Mouse (Mus musculus): ENCODE data around the gene Wdr82.
A peak's percentile ranks its signal among the peaks of the same experiment; 100 is the strongest.

The Wdr82 gene

GRCm38 (mm10) chr9:106199535-106200272 is 29.0 kb downstream of the Wdr82 start, which contains the start of gene Ppm1m:
Gene Ppm1m, minus strand, starts transcription at chr9:106199746.
- no peak for DNase-seq

GRCm38 (mm10) chr9:106201895-106202294 is 31.2 kb downstream of the Wdr82 start:
- DNase-seq, result no peak

- peak; percentile 93 for DNase-seq
These were observed 32.3 kb downstream of the Wdr82 start, which contains the start of gene Twf2 for GRCm38 (mm10) chr9:106202819-106203636. Gene Twf2, plus strand, starts transcription at chr9:106203108.

DNA sequence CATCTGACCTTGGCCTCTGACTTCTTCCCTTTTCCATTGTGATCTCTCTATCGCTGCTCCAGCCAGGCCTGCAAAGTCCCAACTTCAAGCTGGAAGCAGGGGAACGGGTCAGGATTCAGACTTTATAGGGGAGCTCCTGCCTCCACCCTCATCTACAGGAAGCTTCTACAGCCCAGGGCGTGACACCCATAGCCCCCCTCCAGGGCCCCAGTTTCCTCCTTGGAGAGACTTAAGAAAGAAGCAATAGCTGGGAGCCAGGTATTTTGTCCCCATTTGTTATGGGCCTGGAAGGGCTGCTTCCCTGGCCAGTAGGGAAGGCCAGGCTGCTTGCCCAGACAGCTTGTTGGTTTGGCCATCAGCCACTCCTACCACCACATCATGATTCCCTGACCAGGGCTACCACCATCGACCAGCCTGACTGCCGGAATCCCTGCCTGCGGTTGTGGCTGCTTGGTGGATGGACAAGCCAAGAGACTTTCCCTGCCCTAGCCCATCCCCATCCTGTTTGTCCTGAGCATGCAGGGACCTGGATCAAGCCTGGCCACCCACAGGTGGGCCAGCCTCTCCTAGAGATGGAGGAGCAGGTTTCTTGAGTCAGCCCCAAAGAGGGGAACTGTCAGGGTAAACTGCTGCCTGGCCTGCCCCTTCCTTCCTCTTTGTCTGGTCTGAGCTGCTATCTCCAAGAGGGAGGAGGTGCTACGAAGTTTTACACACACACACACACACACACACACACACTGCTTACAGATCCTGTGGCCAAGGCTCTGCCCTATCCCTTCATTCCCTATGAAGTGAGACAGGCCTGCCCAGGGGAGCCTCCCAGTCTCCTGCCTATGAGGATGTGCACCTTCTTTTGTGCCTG is 33.5 kb downstream of the Wdr82 start:
- no peak for DNase-seq

DNA sequence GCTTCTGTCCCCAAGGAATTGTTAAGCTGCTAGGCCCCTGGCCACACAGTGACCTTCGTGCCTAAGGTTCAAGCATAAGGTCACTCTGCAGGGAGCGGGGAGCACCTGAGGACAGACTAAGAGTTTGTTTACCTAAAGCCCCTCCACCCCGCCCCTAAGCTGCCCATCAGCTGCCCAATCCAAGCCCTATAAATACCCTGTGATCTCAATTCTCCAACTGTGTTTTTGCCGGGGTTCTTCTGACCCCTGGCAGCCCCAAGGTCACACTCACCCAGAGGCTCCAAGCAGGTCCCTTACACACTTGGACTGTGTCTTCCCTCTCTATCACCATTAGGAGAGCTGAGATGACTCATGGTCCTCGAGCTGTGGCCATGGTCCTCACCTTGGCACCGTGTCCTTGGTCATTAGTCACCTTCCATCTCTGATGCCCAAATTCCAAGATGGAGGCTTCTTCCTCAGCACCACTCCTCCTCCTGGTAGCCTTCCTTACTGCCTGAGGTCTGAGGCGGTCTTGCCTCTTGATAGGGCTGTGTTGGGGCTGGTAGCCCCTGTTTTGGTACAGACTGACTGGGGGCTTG is 35.1 kb downstream of the Wdr82 start:
- no peak for DNase-seq

DNA sequence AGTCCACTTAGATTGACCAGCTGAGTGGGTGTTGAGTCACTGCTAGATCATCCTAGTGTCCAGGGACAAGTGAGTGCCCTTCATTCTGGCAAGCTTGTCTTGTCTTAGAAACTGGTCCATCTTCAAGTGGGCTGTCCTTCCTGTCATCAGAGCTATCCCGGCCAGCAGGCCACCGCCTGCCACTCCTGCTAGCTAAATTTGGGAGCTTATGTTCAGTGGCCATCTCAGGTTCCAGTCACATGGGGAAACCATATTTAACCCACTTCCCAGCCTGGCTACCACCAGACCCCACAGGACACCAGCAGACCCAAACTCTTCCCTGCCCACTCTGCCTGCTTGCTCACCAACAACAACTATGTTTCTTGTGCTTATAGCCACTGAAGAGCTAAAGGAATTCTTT is 35.8 kb downstream of the Wdr82 start:
- DNase-seq, result no peak

DNA sequence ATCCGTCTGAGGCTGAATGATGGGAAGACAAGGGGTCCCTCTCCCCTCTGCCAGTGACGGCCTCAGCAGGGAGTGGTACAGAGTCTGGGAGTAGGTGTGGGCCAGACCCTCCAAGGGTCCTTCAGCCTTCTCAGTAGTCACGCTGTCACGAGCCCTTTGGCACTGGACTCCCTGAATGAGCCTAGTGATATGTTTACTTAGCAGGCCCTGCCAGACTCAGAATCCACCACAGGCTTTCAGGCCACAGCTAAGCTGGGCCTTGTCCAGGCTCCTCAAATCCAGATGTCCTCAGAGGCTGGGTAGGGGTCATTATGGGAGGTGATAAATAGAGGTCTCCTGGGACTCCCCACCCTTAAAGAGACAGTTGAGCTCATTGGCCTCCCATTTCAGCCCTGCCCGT is 37.5 kb downstream of the Wdr82 start:
- DNase-seq, result no peak

GRCm38 (mm10) chr9:106209954-106210353 is 39.2 kb downstream of the Wdr82 start:
- DNase-seq, result no peak

GRCm38 (mm10) chr9:106210853-106211609 is 40.3 kb downstream of the Wdr82 start:
- no peak for DNase-seq

DNA sequence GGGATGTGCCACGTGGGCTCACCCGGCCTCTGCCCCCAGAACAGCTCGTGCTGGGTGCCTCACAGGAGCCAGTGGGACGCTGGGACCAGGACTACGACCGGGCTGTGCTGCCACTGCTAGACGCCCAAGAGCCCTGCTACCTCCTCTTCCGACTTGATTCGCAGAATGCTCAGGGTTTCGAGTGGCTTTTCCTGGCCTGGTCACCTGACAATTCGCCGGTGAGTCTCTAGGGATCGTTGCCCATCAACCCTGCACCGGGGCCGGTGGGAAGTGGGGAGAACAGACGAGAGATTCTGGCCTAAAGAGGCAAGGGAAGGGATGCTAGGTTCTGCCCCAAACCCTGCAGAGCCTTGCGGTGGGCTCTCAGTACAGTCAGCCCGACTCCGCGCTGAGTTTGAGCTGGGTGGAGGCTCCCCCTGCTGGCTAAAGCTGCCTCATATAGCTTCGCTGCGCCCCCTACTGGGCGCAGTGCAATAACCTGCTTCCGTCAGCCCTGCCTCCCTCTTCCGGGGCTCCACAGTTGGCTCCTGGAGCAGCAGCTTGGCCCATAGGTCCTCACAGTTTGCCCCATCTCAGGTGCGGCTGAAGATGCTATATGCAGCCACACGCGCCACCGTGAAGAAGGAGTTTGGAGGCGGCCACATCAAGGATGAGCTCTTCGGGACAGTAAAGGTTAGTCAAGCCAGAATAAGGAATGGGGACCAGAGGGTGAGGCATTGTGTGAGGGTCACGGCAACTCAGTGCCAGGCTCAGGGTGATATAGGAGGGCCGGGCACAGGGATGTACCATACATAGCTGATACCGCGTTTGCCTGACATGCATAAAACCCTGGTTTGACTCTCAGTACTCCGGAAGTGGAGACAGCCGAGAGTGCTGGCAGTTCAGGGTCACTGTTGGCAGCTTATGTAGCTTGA is 41.2 kb downstream of the Wdr82 start:
- DNase-seq, result peak; percentile 77

DNA sequence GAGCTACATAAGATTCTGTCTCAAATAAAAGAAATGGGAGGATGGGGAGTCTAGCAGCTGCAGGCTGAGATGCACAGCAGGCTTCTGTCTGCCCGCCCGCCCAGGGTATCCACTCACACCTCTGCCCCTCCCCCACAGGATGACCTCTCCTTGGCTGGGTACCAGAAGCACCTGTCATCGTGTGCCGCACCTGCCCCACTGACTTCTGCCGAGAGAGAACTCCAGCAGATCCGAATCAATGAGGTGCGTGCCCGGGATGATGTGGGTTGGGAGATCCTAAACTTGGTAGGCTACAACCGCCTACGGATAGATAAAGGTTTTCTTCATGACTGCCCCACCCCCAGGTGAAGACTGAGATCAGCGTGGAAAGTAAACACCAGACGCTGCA is 41.9 kb downstream of the Wdr82 start:
- DNase-seq, result no peak

- no peak for DNase-seq
These were observed 44.8 kb downstream of the Wdr82 start for GRCm38 (mm10) chr9:106215341-106216125.

DNA sequence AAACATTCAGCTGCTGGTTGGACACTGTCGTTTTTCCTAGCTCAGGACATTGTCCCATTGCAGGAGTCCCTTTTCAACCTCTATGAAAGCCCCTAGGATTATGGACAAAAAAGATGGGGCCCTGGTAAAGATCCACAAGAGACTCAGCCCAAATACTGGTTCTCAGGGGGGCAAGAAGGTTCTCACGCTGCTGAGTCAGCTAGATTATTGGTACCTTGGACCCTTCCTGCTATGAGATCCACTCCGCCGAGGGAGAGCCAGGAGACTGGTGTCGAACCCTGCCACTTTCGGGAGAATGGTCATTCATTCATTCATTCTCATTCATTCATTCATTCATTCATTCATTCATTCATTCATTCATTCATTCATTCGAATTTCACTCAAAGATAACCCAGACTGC is 46.2 kb downstream of the Wdr82 start:
- DNase-seq, result no peak

- DNase-seq, result no peak
These were observed 50.3 kb downstream of the Wdr82 start for GRCm38 (mm10) chr9:106220894-106221523.

DNA sequence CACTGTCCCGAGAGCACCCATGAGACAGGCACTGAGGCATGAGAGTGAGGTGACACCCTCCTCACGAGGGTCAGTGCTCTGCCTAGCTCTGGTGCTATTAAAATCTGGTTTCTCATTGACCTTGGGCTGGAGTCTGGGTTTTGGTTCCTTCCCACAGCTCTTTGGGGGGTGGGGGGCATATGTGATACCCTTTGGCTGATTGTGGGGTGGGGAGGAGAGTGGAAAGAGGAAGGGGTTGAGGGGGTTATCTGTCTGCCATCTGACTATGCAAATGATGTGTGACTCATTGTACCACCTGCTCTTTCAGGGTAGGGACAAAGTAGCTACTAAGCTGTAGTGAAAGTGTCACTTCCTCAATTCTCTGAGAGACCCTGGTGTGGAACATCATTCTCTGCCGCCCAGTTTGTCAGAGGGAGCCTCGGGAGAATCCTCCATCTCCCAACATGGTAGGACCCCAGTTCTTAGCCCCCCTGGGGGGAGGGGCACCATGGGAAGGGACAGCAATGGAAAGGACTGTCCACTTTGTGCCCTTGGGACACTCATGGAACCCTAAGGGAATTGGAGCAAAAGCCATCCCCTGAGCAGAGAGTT is 51.6 kb downstream of the Wdr82 start, which contains the start of gene Tlr9:
Gene Tlr9 (plus strand): TSS at position 338 of the 591 bp plus-strand sequence.
- no peak for DNase-seq

GRCm38 (mm10) chr9:106222994-106223393 is 52.3 kb downstream of the Wdr82 start:
- no peak for DNase-seq

DNA sequence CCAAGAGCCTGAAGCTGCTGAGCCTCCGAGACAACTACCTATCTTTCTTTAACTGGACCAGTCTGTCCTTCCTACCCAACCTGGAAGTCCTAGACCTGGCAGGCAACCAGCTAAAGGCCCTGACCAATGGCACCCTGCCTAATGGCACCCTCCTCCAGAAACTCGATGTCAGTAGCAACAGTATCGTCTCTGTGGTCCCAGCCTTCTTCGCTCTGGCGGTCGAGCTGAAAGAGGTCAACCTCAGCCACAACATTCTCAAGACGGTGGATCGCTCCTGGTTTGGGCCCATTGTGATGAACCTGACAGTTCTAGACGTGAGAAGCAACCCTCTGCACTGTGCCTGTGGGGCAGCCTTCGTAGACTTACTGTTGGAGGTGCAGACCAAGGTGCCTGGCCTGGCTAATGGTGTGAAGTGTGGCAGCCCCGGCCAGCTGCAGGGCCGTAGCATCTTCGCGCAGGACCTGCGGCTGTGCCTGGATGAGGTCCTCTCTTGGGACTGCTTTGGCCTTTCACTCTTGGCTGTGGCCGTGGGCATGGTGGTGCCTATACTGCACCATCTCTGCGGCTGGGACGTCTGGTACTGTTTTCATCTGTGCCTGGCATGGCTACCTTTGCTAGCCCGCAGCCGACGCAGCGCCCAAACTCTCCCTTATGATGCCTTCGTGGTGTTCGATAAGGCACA is 54.9 kb downstream of the Wdr82 start:
- no peak for DNase-seq

GRCm38 (mm10) chr9:106226151-106226682 is 55.5 kb downstream of the Wdr82 start:
- DNase-seq, result peak; percentile 51

Measured in right cerebral cortex, postnatal 25 days (tissue).